Mouse (Mus musculus) megakaryocyte, embryonic 14.5 days (primary cell): ENCODE results near the gene Sfxn3. TPM values are rescaled to one million over a fixed set of nuclear protein-coding genes. Genes with fewer than 3 reads are reported as not detected.

Experiments
- H3K27me3 ChIP-seq: replicated peaks from 2 replicates; pipeline ENCODE3; 2012; ENCODE audit warnings: inconsistent platforms
- H3K36me3 ChIP-seq: replicated peaks from 2 replicates; pipeline ENCODE3; 2012; ENCODE audit warnings: low read length, inconsistent platforms, mixed read lengths
- H3K4me1 ChIP-seq: 2 replicates; pipeline ENCODE4 v1.6.1; 2012; ENCODE audit warnings: inconsistent platforms
- H3K4me3 ChIP-seq: replicated peaks from 2 replicates; pipeline ENCODE3; 2012; ENCODE audit warnings: moderate library complexity, mild to moderate bottlenecking, inconsistent platforms
- H3K9me3 ChIP-seq: 2 replicates; pipeline ENCODE4 v1.6.1; 2012; ENCODE audit warnings: inconsistent platforms
- FLI1 ChIP-seq: IDR thresholded peaks from 2 replicates; pipeline ENCODE4 v1.6.1; 2012; ENCODE audit warnings: low read length, inconsistent platforms, mixed read lengths
- GATA1 ChIP-seq: IDR thresholded peaks from 3 replicates; pipeline ENCODE4 v1.6.1; 2012; ENCODE audit warnings: mixed read lengths, low read length, inconsistent platforms, borderline replicate concordance
- polyA plus RNA-seq: library from polyadenylated mRNA; stranded (reverse); fragments of >175 nt; gene quantifications from 2 replicates; pipeline ENCODE4 v1.2.3, GENCODE M21; 2012; ENCODE audit warnings: low replicate concordance; ENCODE audit not compliant: insufficient read depth

Gene Sfxn3
- polyA plus RNA-seq, 1 experiment, result 4.4 TPM

DNA sequence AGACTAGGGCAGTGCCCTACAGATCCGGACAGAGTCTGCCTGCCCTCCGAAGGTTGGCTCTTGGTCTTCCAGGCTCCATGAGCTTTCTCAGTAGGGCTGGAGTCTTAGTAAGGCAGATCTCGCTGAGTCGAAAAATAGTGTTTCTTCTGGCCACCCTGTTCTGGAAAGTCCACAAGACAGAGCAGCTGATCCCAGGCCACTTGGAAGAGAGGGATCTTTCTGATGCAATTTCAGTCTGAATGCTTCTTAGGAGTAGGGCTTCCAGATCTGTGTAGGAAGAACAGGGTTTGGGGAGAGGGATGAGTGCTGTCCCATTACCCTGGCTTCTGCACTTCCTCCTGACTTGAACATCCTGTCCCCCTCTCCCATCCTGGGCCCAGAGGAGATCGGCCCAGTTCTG lies 1.7 kb upstream of the Sfxn3 start, which contains the start of gene Pdzd7:
Gene Pdzd7 (minus strand): TSS at position 67 of the 400 bp plus-strand sequence.
- H3K9me3 ChIP-seq, result no peaks in the 10 kb centered on the region
- H3K27me3 ChIP-seq, result peaks cover 55% of the 10 kb centered on the region
- peak within 1 kb of the TSS; percentile 91 for H3K4me3 ChIP-seq
- peaks cover 18% of the 10 kb centered on the region for H3K36me3 ChIP-seq
- no peak for TF ChIP-seq GATA1
- TF ChIP-seq FLI1, result no peak
- peaks cover 41% of the 10 kb centered on the region for H3K4me1 ChIP-seq

GRCm38 (mm10) chr19:45046523-45047321 lies 581 bp upstream of the Sfxn3 start:
- Histone ChIP-seq H3K4me1 (peaks cover 43% of the 10 kb centered on the region), H3K9me3 (no peaks in the 10 kb centered on the region), H3K4me3 (peak overlapping the region; percentile 91), H3K36me3 (peaks cover 26% of the 10 kb centered on the region), H3K27me3 (peaks cover 45% of the 10 kb centered on the region)
- TF ChIP-seq GATA1, result no peak
- no peak for TF ChIP-seq FLI1

- Histone ChIP-seq H3K27me3 (peaks cover 36% of the 10 kb centered on the region), H3K4me3 (peak overlapping the region; percentile 91), H3K9me3 (no peaks in the 10 kb centered on the region), H3K4me1 (peaks cover 57% of the 10 kb centered on the region), H3K36me3 (peaks cover 40% of the 10 kb centered on the region)
- TF ChIP-seq FLI1 (no peak), GATA1 (no peak)
Observed at GRCm38 (mm10) chr19:45047935-45048643, 786 bp downstream of the Sfxn3 start.

GRCm38 (mm10) chr19:45048644-45049365 lies 1.5 kb downstream of the Sfxn3 start:
- no peak for TF ChIP-seq GATA1
- TF ChIP-seq FLI1, result no peak
- peak overlapping the region; percentile 91 for H3K4me3 ChIP-seq
- peaks cover 29% of the 10 kb centered on the region for H3K27me3 ChIP-seq
- peaks cover 63% of the 10 kb centered on the region for H3K4me1 ChIP-seq
- no peaks in the 10 kb centered on the region for H3K9me3 ChIP-seq
- H3K36me3 ChIP-seq, result peaks cover 46% of the 10 kb centered on the region

- TF ChIP-seq GATA1 (no peak), FLI1 (no peak)
- Histone ChIP-seq H3K9me3 (no peaks in the 10 kb centered on the region), H3K36me3 (peaks cover 48% of the 10 kb centered on the region)
Observed at GRCm38 (mm10) chr19:45049523-45049922, 2.2 kb downstream of the Sfxn3 start.

GRCm38 (mm10) chr19:45053451-45053850 lies 6.1 kb downstream of the Sfxn3 start:
- Histone ChIP-seq H3K9me3 (no peaks in the 10 kb centered on the region), H3K36me3 (peaks cover 53% of the 10 kb centered on the region), H3K4me3 (no peak overlapping the region), H3K27me3 (no peaks in the 10 kb centered on the region), H3K4me1 (peaks cover 77% of the 10 kb centered on the region)
- TF ChIP-seq GATA1 (no peak), FLI1 (no peak)

More at GRCm38 (mm10) chr19:45049523-45049922, 2.2 kb downstream of the Sfxn3 start:
- peaks cover 68% of the 10 kb centered on the region for H3K4me1 ChIP-seq
- H3K27me3 ChIP-seq, result peaks cover 23% of the 10 kb centered on the region
- H3K4me3 ChIP-seq, result no peak overlapping the region

GRCm38 (mm10) chr19:45054892-45055690 lies 7.8 kb downstream of the Sfxn3 start:
- H3K4me3 ChIP-seq, result peak overlapping the region; percentile 86

DNA sequence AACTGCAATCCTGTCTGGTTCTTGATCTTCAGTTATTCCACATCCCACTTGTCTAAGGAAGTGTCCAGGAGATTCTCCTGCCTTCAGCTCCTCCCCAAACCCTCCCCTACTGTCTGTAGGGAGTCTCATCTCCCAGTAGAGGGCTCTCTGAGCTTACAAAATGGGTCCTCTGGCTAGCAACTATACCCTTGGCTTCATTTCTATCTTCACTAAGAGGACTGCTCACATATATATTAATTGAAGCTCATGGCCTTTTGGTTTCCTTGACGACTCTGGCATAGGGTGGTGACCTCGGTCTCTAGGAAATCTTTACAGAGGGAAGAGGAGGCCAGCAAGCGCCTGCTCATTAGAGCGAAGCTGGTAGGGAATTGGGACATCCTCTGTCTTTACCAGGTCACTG lies 9.1 kb downstream of the Sfxn3 start:
- no peaks in the 10 kb centered on the region for H3K27me3 ChIP-seq
- H3K36me3 ChIP-seq, result peaks cover 28% of the 10 kb centered on the region
- H3K9me3 ChIP-seq, result no peaks in the 10 kb centered on the region
- H3K4me1 ChIP-seq, result peaks cover 78% of the 10 kb centered on the region
- no peak for TF ChIP-seq FLI1
- no peak for TF ChIP-seq GATA1
- H3K4me3 ChIP-seq, result peak overlapping the region; percentile 40

More at GRCm38 (mm10) chr19:45054892-45055690, 7.8 kb downstream of the Sfxn3 start:
- no peaks in the 10 kb centered on the region for H3K9me3 ChIP-seq
- H3K36me3 ChIP-seq, result peaks cover 40% of the 10 kb centered on the region
- no peaks in the 10 kb centered on the region for H3K27me3 ChIP-seq
- peaks cover 69% of the 10 kb centered on the region for H3K4me1 ChIP-seq
- TF ChIP-seq GATA1 (no peak), FLI1 (no peak)
